Mouse (Mus musculus) gastrocnemius, postnatal 25 days (tissue): ENCODE data around the gene Atp12a. TPM values are rescaled to one million over a fixed set of nuclear protein-coding genes. Genes with fewer than 3 reads are reported as not detected.

Source experiments
- DNase-seq: peaks from one replicate; pipeline ENCODE4 v3.0.0; 2022
- long read RNA-seq, 2 experiments: library from polyadenylated mRNA; stranded (forward); transcript quantifications; one replicate each; pipeline ENCODE4 v2.0.0; 2021
- total RNA-seq, 2 experiments: library from RNA; stranded (reverse); gene quantifications; 1 replicate in 1 of 2; 2 replicates in 1 of 2; pipeline ENCODE4 v1.2.3; 2021

Gene Atp12a
- not detected for total RNA-seq
- long read RNA-seq, experiment 1, result 0 reads
- long read RNA-seq, experiment 2, result 0 reads

GRCm38 (mm10) chr14:56364711-56365237, at the start of gene Atp12a:
Atp12a (plus strand) TSS chr14:56365068.
- DNase-seq, result no peak

- peak; percentile 8 for DNase-seq
Observed at GRCm38 (mm10) chr14:56315519-56315918, 49.3 kb upstream of the Atp12a start.

- DNase-seq, result no peak
Observed at GRCm38 (mm10) chr14:56316333-56316732, 48.5 kb upstream of the Atp12a start.

GRCm38 (mm10) chr14:56322982-56323381, 41.9 kb upstream of the Atp12a start:
- DNase-seq, result no peak

GRCm38 (mm10) chr14:56325038-56325437, 39.8 kb upstream of the Atp12a start:
- no peak for DNase-seq

GRCm38 (mm10) chr14:56333700-56334099, 31.2 kb upstream of the Atp12a start:
- DNase-seq, result no peak

- no peak for DNase-seq
Observed at GRCm38 (mm10) chr14:56334437-56334836, 30.4 kb upstream of the Atp12a start.

- no peak for DNase-seq
Observed at GRCm38 (mm10) chr14:56336032-56336431, 28.8 kb upstream of the Atp12a start.

GRCm38 (mm10) chr14:56337075-56337474, 27.8 kb upstream of the Atp12a start:
- no peak for DNase-seq

- DNase-seq, result no peak
Observed at GRCm38 (mm10) chr14:56337696-56338095, 27.2 kb upstream of the Atp12a start.

GRCm38 (mm10) chr14:56338882-56339442, 25.9 kb upstream of the Atp12a start:
- no peak for DNase-seq

- no peak for DNase-seq
Observed at GRCm38 (mm10) chr14:56348704-56349103, 16.2 kb upstream of the Atp12a start.

- no peak for DNase-seq
Observed at GRCm38 (mm10) chr14:56349541-56349940, 15.3 kb upstream of the Atp12a start.

- no peak for DNase-seq
Observed at GRCm38 (mm10) chr14:56351959-56352660, 12.8 kb upstream of the Atp12a start.

GRCm38 (mm10) chr14:56354803-56355202, 10.1 kb upstream of the Atp12a start:
- no peak for DNase-seq

GRCm38 (mm10) chr14:56355396-56355795, 9.5 kb upstream of the Atp12a start:
- DNase-seq, result no peak

- no peak for DNase-seq
Observed at GRCm38 (mm10) chr14:56356196-56356595, 8.7 kb upstream of the Atp12a start.

- no peak for DNase-seq
Observed at GRCm38 (mm10) chr14:56358422-56358821, 6.4 kb upstream of the Atp12a start.

GRCm38 (mm10) chr14:56359131-56359530, 5.7 kb upstream of the Atp12a start:
- DNase-seq, result no peak

- no peak for DNase-seq
Observed at GRCm38 (mm10) chr14:56365292-56365691, 424 bp downstream of the Atp12a start.

GRCm38 (mm10) chr14:56366712-56367111, 1.8 kb downstream of the Atp12a start:
- DNase-seq, result no peak

GRCm38 (mm10) chr14:56368834-56369233, 4.0 kb downstream of the Atp12a start:
- no peak for DNase-seq

GRCm38 (mm10) chr14:56375731-56376130, 10.9 kb downstream of the Atp12a start:
- peak; percentile 10 for DNase-seq

GRCm38 (mm10) chr14:56377745-56378144, 12.9 kb downstream of the Atp12a start:
- no peak for DNase-seq
